Mouse (Mus musculus) induced T-regulatory cell, adult 2 months (primary cell): Measurements from ENCODE around the gene Wfikkn2.

ENCODE experiments used
- DNase-seq: peaks from one replicate; pipeline ENCODE4 v3.0.0-alpha.2; 2012; ENCODE audit warnings: low read depth

The Wfikkn2 gene

DNA sequence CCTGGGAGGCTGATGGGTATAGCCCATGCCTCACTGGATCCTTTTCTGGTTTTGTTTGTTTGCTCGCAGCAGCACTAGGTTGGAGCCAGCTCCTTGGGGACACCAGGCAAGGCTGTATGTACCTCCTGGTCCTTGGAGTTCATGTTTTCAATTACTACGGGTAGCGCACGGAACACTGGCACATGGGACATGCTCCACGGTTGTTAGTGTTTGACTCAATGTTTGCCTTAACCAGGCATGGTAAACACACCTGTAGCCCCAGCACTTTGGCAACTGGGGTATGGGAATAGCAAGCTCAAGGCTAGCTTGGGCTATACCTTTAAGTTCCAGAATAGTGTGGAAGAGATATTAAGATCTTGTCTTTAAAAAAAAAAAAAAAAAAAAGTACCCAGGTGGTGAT, 55.1 kb downstream of the Wfikkn2 start:
- no peak for DNase-seq

GRCm38 (mm10) chr11:94189579-94189978, 56.2 kb downstream of the Wfikkn2 start:
- no peak for DNase-seq
